In the genomic region with DNA sequence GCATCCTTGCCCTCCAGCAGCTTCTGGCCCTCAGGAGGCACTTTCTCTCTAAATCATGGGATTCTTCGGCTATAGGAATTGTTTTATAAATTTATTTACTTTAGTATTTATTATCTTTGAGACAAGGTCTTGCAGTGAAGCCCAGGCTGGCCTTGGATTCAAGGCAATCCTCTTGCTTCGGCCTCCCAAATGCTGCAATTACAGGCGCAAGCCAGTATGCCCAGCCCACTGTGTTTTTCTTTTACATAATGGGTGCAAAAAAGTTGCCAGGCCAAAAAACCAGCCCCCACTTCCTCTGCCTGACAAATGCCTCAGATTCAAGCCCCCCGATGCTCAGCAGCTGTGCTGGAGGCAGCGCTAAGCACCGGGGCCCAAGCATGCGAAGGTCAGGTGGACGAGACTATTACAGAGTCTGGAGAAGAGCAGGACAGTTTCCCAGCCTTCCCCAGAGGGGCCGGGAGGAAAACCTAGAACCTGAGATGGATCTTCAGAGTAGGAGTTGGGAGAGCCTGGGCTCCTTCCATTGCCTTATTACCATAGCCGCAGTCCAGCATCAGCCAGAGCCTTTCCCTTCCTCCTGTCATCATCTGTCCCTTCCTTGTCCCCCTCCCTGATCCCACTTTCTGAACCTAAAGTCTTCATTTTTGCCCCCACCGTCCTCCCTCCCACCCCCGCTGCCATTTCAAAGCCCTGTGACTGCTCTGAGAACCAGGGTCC, we compare ENCODE assay signal across 22 mouse cellular contexts. TPM values are rescaled to one million over a fixed set of nuclear protein-coding genes. Genes with fewer than 3 reads are reported as not detected.
DNase-seq lines count a peak whose midpoint lies in the region; ATAC-seq and TF ChIP-seq lines count a peak whose summit lies in the region.
"Had no signal": no experiment of that assay in that cellular context is flagged by ENCODE, and none has a peak within 500 bp of the region (broad histone marks: within the 10 kb centered on the region; RNA-seq: fewer than 3 reads in every experiment).

No protein-coding gene starts in this region.

- no peak for TF ChIP-seq EP300 in stomach, postnatal 0 days (optimal IDR thresholded peaks at IDR 0.05)

- peaks cover 53% of the 10 kb centered on the region for H3K36me3 ChIP-seq in hindbrain, embryonic 13.5 days
- peaks cover 61% of the 10 kb centered on the region for H3K36me3 ChIP-seq in hindbrain, embryonic 10.5 days
- H3K36me3 ChIP-seq in splenic B cell, adult 2 months (ENCODE audit: control insufficient read depth, insufficient read depth, low read length, poor library complexity, severe bottlenecking), result peaks cover 23% of the 10 kb centered on the region
- peaks cover 21% of the 10 kb centered on the region for H3K36me3 ChIP-seq in stomach, postnatal 0 days (ENCODE audit: control insufficient read depth, insufficient read depth, low read length)

- DNase-seq in adrenal gland, postnatal 36 days, result peak; percentile 33 to 44
- DNase-seq in adrenal gland, adult 18-20 months (ENCODE audit: low spot score in 2 of 2), result no peak
- no peak for DNase-seq in hindbrain, embryonic 10.5 days (ENCODE audit: low spot score)
- peak; percentile 5 for DNase-seq in right cerebral cortex, postnatal 25 days
- no peak for DNase-seq in right cerebral cortex, postnatal 36 days (ENCODE audit: low spot score in 2 of 2)
- peak; percentile 23 for DNase-seq in splenic B cell, adult 2 months (ENCODE audit: low read depth, low spot score)
- DNase-seq in stomach, postnatal 0 days (ENCODE audit: low spot score), result no peak
- DNase-seq: cerebellum, adult 8-10 months; gastrocnemius, postnatal 36 days; lung, postnatal 4 days; thymus, postnatal 4 days had no signal

- no peak overlapping the region for H3K9ac ChIP-seq in hindbrain, embryonic 13.5 days
- H3K9ac ChIP-seq in stomach, postnatal 0 days (ENCODE audit: low read length), result no peak overlapping the region
- H3K9ac ChIP-seq: limb, embryonic 12.5 days; liver, embryonic 15.5 days; midbrain, embryonic 15.5 days; neural tube, embryonic 12.5 days had no signal

- H3K4me1 ChIP-seq in hindbrain, embryonic 13.5 days (replicated peaks), result 0 out of 2 replicates have a peak, but pooled peaks cover 6% of the 10 kb centered on the region
- H3K4me1 ChIP-seq in hindbrain, embryonic 10.5 days (replicated peaks), result peaks cover 11% of the 10 kb centered on the region; the same call in 1 of the 2 replicates
- no peaks in the 10 kb centered on the region for H3K4me1 ChIP-seq in stomach, postnatal 0 days (replicated peaks; ENCODE audit: control insufficient read depth, insufficient read depth)
- H3K4me1 ChIP-seq: limb, embryonic 12.5 days; midbrain, embryonic 15.5 days; neural tube, embryonic 12.5 days had no signal

- H3K9me3 ChIP-seq in hindbrain, embryonic 13.5 days, result no peaks in the 10 kb centered on the region
- H3K9me3 ChIP-seq in hindbrain, embryonic 10.5 days, result no peaks in the 10 kb centered on the region
- no peaks in the 10 kb centered on the region for H3K9me3 ChIP-seq in stomach, postnatal 0 days (ENCODE audit: control insufficient read depth, low read length)
- H3K9me3 ChIP-seq: limb, embryonic 12.5 days; liver, embryonic 15.5 days; midbrain, embryonic 15.5 days; neural tube, embryonic 12.5 days had no signal

- 86% methylated on average over 12 of the region's 12 CpGs for WGBS in hindbrain, embryonic 13.5 days
- WGBS in hindbrain, embryonic 10.5 days, result 84% methylated on average over 12 of the region's 12 CpGs
- 79% methylated on average over 12 of the region's 12 CpGs for WGBS in stomach, postnatal 0 days

- H3K4me2 ChIP-seq in hindbrain, embryonic 13.5 days, result no peak overlapping the region
- H3K4me2 ChIP-seq in stomach, postnatal 0 days (replicated peaks; ENCODE audit: low read depth), result no peak overlapping the region
- H3K4me2 ChIP-seq: limb, embryonic 12.5 days; liver, embryonic 15.5 days; midbrain, embryonic 15.5 days; neural tube, embryonic 12.5 days had no signal

- no peak overlapping the region for H3K4me3 ChIP-seq in hindbrain, embryonic 13.5 days
- no peak overlapping the region for H3K4me3 ChIP-seq in hindbrain, embryonic 10.5 days
- H3K4me3 ChIP-seq in stomach, postnatal 0 days (ENCODE audit: low read depth, low read length), result no peak overlapping the region
- H3K4me3 ChIP-seq: limb, embryonic 12.5 days; liver, embryonic 15.5 days; midbrain, embryonic 15.5 days; neural tube, embryonic 12.5 days had no signal

- peak overlapping the region; percentile 52; the same call in 1 of the 2 replicates for H3K27ac ChIP-seq in hindbrain, embryonic 13.5 days
- H3K27ac ChIP-seq in hindbrain, embryonic 10.5 days, result no peak overlapping the region
- H3K27ac ChIP-seq in stomach, postnatal 0 days (replicated peaks), result no peak overlapping the region
- H3K27ac ChIP-seq: limb, embryonic 12.5 days; liver, embryonic 15.5 days; midbrain, embryonic 15.5 days; neural tube, embryonic 12.5 days had no signal

- H3K27me3 ChIP-seq in hindbrain, embryonic 13.5 days, result no peaks in the 10 kb centered on the region
- no peaks in the 10 kb centered on the region for H3K27me3 ChIP-seq in hindbrain, embryonic 10.5 days (ENCODE audit: insufficient read depth, poor library complexity, severe bottlenecking)
- no peaks in the 10 kb centered on the region for H3K27me3 ChIP-seq in splenic B cell, adult 2 months (ENCODE audit: control insufficient read depth, insufficient read depth, low read length, poor library complexity, severe bottlenecking)
- no peaks in the 10 kb centered on the region for H3K27me3 ChIP-seq in stomach, postnatal 0 days (ENCODE audit: control insufficient read depth, insufficient read depth, low read length)
- H3K27me3 ChIP-seq: limb, embryonic 12.5 days; liver, embryonic 15.5 days; midbrain, embryonic 15.5 days; neural tube, embryonic 12.5 days had no signal

- no peak for TF ChIP-seq CTCF in stomach, postnatal 0 days (IDR thresholded peaks at IDR 0.05; ENCODE audit: low read depth)

- no peak for ATAC-seq in hindbrain, embryonic 13.5 days (ENCODE audit: low FRiP score)
- ATAC-seq in stomach, postnatal 0 days (ENCODE audit: low FRiP score, low TSS enrichment), result no peak
- ATAC-seq: midbrain, embryonic 15.5 days had no signal

RNA-seq across cellular contexts. Expression of gene Rxfp4, which starts 4.3 kb away (rescaled TPM):
- not detected for total RNA-seq in adrenal gland, postnatal 36 days (2021)
- total RNA-seq in adrenal gland, adult 18-20 months (2021), result not detected
- polyA plus RNA-seq in hindbrain, embryonic 13.5 days (2015; fragmentation: Nextera tagmentation; extraction: Ambion mirVana), result not detected in 2 replicates
- not detected in 2 replicates for polyA plus RNA-seq in hindbrain, embryonic 10.5 days (2016; fragmentation: Nextera tagmentation; extraction: Ambion mirVana)
- polyA plus RNA-seq in stomach, postnatal 0 days (2015; fragmentation: Nextera tagmentation; extraction: Ambion mirVana), result 0.07 TPM in 1 of 2 replicates, not detected in the other
- total RNA-seq: gastrocnemius, postnatal 36 days; heart, postnatal 10 days; layer of hippocampus, adult 8-10 months; left cerebral cortex, adult 8-10 months had no signal
- polyA plus RNA-seq: intestine, embryonic 14.5 days; kidney, embryonic 16.5 days; limb, embryonic 12.5 days; liver, embryonic 15.5 days; midbrain, embryonic 15.5 days; neural tube, embryonic 12.5 days; testis, adult 2 months had no signal

RNA-seq across cellular contexts. Expression of gene Khdc4, which starts 37.0 kb away (rescaled TPM):
- total RNA-seq in adrenal gland, postnatal 36 days (2021), result 10 to 100 TPM; 46.5 to 64.3 TPM
- 10 to 100 TPM; 65.1 to 67.4 TPM for total RNA-seq in adrenal gland, adult 18-20 months (2021)
- polyA plus RNA-seq in hindbrain, embryonic 13.5 days (2015; fragmentation: Nextera tagmentation; extraction: Ambion mirVana), result 97.7 and 99.4 TPM in 2 replicates
- 99.6 and 102 TPM in 2 replicates for polyA plus RNA-seq in hindbrain, embryonic 10.5 days (2016; fragmentation: Nextera tagmentation; extraction: Ambion mirVana)
- 38.1 and 45.9 TPM in 2 replicates for polyA plus RNA-seq in stomach, postnatal 0 days (2015; fragmentation: Nextera tagmentation; extraction: Ambion mirVana)

RNA-seq across cellular contexts. Expression of gene Arhgef2, which starts 42.8 kb away (rescaled TPM):
- 10 to 100 TPM; 24.6 to 25.3 TPM for total RNA-seq in adrenal gland, postnatal 36 days (2021)
- 10 to 100 TPM; 19.4 to 27.0 TPM for total RNA-seq in adrenal gland, adult 18-20 months (2021)
- polyA plus RNA-seq in hindbrain, embryonic 13.5 days (2015; fragmentation: Nextera tagmentation; extraction: Ambion mirVana), result 160 and 165 TPM in 2 replicates
- 111 and 123 TPM in 2 replicates for polyA plus RNA-seq in hindbrain, embryonic 10.5 days (2016; fragmentation: Nextera tagmentation; extraction: Ambion mirVana)
- polyA plus RNA-seq in stomach, postnatal 0 days (2015; fragmentation: Nextera tagmentation; extraction: Ambion mirVana), result 29.0 and 33.0 TPM in 2 replicates

Comparison
In these comparisons a context has a peak if more than half of its experiments do, and no peak if none do; other contexts are left out.
1. DNase-seq: peak in adrenal gland, postnatal 36 days (2 of 2), right cerebral cortex, postnatal 25 days (single experiment) and splenic B cell, adult 2 months (single experiment); none in adrenal gland, adult 18-20 months (0 of 2), hindbrain, embryonic 10.5 days (single experiment), right cerebral cortex, postnatal 36 days (0 of 2) and stomach, postnatal 0 days (single experiment).